Mouse (Mus musculus) cerebellum, adult 2 months (tissue): Measurements from ENCODE around the gene Mroh2a. TPM values are rescaled to one million over a fixed set of nuclear protein-coding genes. Genes with fewer than 3 reads are reported as not detected.

ENCODE experiments used
- DNase-seq, 2 experiments: peaks; one replicate each; pipeline ENCODE4 v3.0.0; 2021
- H3K27ac ChIP-seq: fragments of 200-500 bp; 2 replicates; pipeline ENCODE4 v1.5.1; 2012; ENCODE audit warnings: low read length, control low read depth, inconsistent platforms; ENCODE audit not compliant: insufficient read depth
- H3K27me3 ChIP-seq: fragments of 200-500 bp; 2 replicates; pipeline ENCODE4 v1.6.1; 2012; ENCODE audit warnings: inconsistent platforms, mild to moderate bottlenecking, low read length, moderate library complexity; ENCODE audit not compliant: control insufficient read depth, insufficient read depth
- H3K4me1 ChIP-seq: fragments of 200-500 bp; 2 replicates; pipeline ENCODE4 v1.6.1; 2011; ENCODE audit warnings: low read length; ENCODE audit not compliant: control insufficient read depth, insufficient read depth
- H3K4me3 ChIP-seq: fragments of 200-500 bp; replicated peaks from 2 replicates; pipeline ENCODE3; 2011; ENCODE audit warnings: mild to moderate bottlenecking, low read depth, low read length, control low read depth; ENCODE audit not compliant: insufficient read depth
- CTCF ChIP-seq: fragments of 200-500 bp; IDR thresholded peaks from 2 replicates; pipeline ENCODE4 v1.5.1; 2011; ENCODE audit warnings: low read depth, mild to moderate bottlenecking, control low read depth, low read length, moderate library complexity, borderline replicate concordance; ENCODE audit not compliant: insufficient read depth
- POLR2A ChIP-seq: fragments of 200-500 bp; IDR thresholded peaks from 2 replicates; pipeline ENCODE4 v1.6.1; 2011; ENCODE audit warnings: low read length, control low read depth, borderline replicate concordance; ENCODE audit not compliant: insufficient read depth
- WGBS: fragments of 180-500 bp; shearing (Covaris S2); methylation state at CpG from one replicate; pipeline ENCODE4 v1.1.7; 2018; 5-methylcytosine and 5-hydroxymethylcytosine counted together
- polyA plus RNA-seq: library from polyadenylated mRNA; depleted of rRNA; stranded (reverse); fragments of >200 nt; gene quantifications from 2 replicates; pipeline ENCODE4 v1.2.3, GENCODE M21; 2012; rRNA removed

Gene Mroh2a
- polyA plus RNA-seq, 1 experiment = 0.25 TPM

DNA sequence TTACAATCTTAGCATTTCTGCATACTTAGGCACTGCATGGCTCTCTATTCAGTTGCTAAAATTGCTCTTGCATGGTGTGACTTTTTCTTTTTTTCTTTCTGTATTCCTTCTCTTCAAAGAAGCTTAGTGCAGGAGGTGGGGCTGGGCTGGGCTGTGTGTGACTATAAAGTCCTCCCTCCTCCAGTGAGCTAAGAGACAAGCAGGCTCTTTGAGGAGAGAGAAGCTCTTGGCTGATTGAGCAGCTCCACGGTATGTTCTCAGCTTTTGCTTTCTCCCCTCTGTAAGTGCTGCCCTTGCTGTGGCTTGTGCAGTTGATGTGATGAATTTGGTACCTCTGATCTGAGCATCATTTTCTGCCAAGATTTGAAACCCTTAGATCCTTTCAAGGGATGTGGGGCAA lies 79.8 kb downstream of the Mroh2a start:
- no peak for TF ChIP-seq POLR2A
- no peak for TF ChIP-seq CTCF
- WGBS = 54% methylated on average over 1 of the region's 1 CpGs
- Histone ChIP-seq H3K27ac (no peak overlapping the region), H3K4me3 (no peak overlapping the region), H3K4me1 (no peaks in the 10 kb centered on the region), H3K27me3 (0 out of 2 replicates have a peak, but pooled peaks cover 1% of the 10 kb centered on the region)
- DNase-seq = no peak

DNA sequence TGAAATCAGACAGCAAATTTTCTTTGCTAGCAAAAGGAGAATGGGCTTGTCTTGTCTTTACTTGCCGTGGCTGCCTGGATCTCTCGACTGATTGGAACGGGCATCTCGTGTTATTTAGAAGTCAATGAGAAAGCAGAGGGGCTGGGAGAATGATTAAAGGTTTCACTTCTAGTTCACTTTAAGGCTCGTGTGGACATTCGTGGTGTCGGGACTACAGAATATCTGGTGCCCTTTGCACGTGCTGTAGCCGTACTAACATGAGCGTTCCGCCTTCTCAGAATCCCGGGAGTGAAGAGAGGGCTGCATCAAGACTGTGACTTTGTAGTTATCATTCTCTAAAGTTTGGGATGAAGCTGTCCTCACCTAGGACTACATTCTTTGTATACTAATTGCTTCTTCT lies 80.4 kb downstream of the Mroh2a start:
- 67% methylated on average over 12 of the region's 12 CpGs for WGBS
- no peak for TF ChIP-seq POLR2A
- no peak for TF ChIP-seq CTCF
- H3K27ac ChIP-seq = no peak overlapping the region
- no peak for DNase-seq
- H3K27me3 ChIP-seq = 0 out of 2 replicates have a peak, but pooled peaks cover 1% of the 10 kb centered on the region
- H3K4me1 ChIP-seq = no peaks in the 10 kb centered on the region
- no peak overlapping the region for H3K4me3 ChIP-seq

- 0 out of 2 replicates have a peak, but pooled peaks cover 1% of the 10 kb centered on the region for H3K27me3 ChIP-seq
- DNase-seq = no peak
- 49% methylated on average over 2 of the region's 2 CpGs for WGBS
Observed at GRCm38 (mm10) chr1:88309020-88309419, 82.2 kb downstream of the Mroh2a start.

DNA sequence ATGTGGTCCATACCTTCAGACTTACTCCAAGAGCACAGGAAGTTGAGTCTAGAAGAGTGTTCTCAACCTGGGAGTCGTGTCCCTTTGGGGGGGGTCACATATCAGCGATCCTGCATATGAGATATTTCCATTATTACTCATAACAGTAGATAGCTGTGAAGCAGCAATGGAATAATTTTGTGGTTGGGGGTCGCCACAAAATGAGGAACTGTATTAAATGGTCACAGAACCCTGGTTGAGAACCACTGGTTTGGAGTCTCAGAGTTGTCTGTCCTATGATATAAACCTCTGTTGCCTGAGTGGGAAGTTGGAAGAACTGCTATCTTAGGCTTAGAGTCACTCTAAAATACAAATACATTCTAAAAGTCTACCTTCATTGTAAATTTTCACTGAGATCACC lies 83.1 kb downstream of the Mroh2a start:
- no peaks in the 10 kb centered on the region for H3K4me1 ChIP-seq
- DNase-seq = no peak
- no peak overlapping the region for H3K27ac ChIP-seq
- H3K27me3 ChIP-seq = 0 out of 2 replicates have a peak, but pooled peaks cover 1% of the 10 kb centered on the region
- 46% methylated on average over 3 of the region's 3 CpGs for WGBS
- H3K4me3 ChIP-seq = no peak overlapping the region
- TF ChIP-seq POLR2A = no peak
- TF ChIP-seq CTCF = no peak

More at GRCm38 (mm10) chr1:88309020-88309419, 82.2 kb downstream of the Mroh2a start:
- Histone ChIP-seq H3K4me3 (no peak overlapping the region), H3K4me1 (no peaks in the 10 kb centered on the region), H3K27ac (no peak overlapping the region)
- no peak for TF ChIP-seq CTCF
- no peak for TF ChIP-seq POLR2A

- Histone ChIP-seq H3K4me3 (no peak overlapping the region), H3K4me1 (no peaks in the 10 kb centered on the region), H3K27me3 (0 out of 2 replicates have a peak, but pooled peaks cover 1% of the 10 kb centered on the region), H3K27ac (no peak overlapping the region)
- no peak for DNase-seq
- TF ChIP-seq CTCF (no peak), POLR2A (no peak)
- 63% methylated on average over 3 of the region's 3 CpGs for WGBS
Observed at GRCm38 (mm10) chr1:88310349-88310748, 83.6 kb downstream of the Mroh2a start.

Other genes with a start within 250 kb of the Mroh2a start
- gene Usp40, start 218.4 kb upstream of the Mroh2a start, polyA plus RNA-seq = 18.8 and 19.7 TPM in 2 replicates
- gene Ugt1a10, start 171.6 kb upstream of the Mroh2a start, polyA plus RNA-seq = not detected in 2 replicates
- gene Ugt1a9, start 156.2 kb upstream of the Mroh2a start, polyA plus RNA-seq = not detected in 2 replicates
- not detected in 2 replicates for gene Ugt1a8, start 139.2 kb upstream of the Mroh2a start, polyA plus RNA-seq
- 0.44 and 0.46 TPM in 2 replicates for gene Ugt1a7c, start 131.9 kb upstream of the Mroh2a start, polyA plus RNA-seq
- not detected in 2 replicates for gene Ugt1a6b, start 123.7 kb upstream of the Mroh2a start, polyA plus RNA-seq
- 0.44 and 0.57 TPM in 2 replicates for gene Ugt1a6a, start 92.2 kb upstream of the Mroh2a start, polyA plus RNA-seq
- gene Ugt1a5, start 61.0 kb upstream of the Mroh2a start, polyA plus RNA-seq = 0.08 TPM in 1 of 2 replicates, not detected in the other
- not detected in 2 replicates for gene Ugt1a2, start 26.4 kb upstream of the Mroh2a start, polyA plus RNA-seq
- 2.9 and 3.5 TPM in 2 replicates for gene Dnajb3, start 21.2 kb upstream of the Mroh2a start, polyA plus RNA-seq
- not detected in 2 replicates for gene Ugt1a1, start 15.0 kb upstream of the Mroh2a start, polyA plus RNA-seq
- gene Hjurp, start 50.6 kb downstream of the Mroh2a start, polyA plus RNA-seq = 79.1 and 80.4 TPM in 2 replicates
- 0.48 and 0.49 TPM in 2 replicates for gene Trpm8, start 50.7 kb downstream of the Mroh2a start, polyA plus RNA-seq
- 0.24 and 0.34 TPM in 2 replicates for gene Spp2, start 180.0 kb downstream of the Mroh2a start, polyA plus RNA-seq